Mouse (Mus musculus) layer of hippocampus, postnatal 25 days (tissue): ENCODE measurements around the gene Celf1. TPM values are rescaled to one million over a fixed set of nuclear protein-coding genes. Genes with fewer than 3 reads are reported as not detected.

Source experiments
- DNase-seq, 2 experiments: peaks; one replicate each; pipeline ENCODE4 v3.0.0; 2022; ENCODE audit warnings: mixed read lengths in 2 of 2, low spot score in 1 of 2; ENCODE audit errors: extremely low spot score in 1 of 2
- total RNA-seq, 2 experiments: library from RNA; stranded (reverse); gene quantifications; 2 replicates each; pipeline ENCODE4 v1.2.3; 2021

Gene Celf1
- total RNA-seq, 2 experiments from 2014 or later = 138 to 153 TPM

- DNase-seq = no peak
These were observed 118.3 kb downstream of the Celf1 start for GRCm38 (mm10) chr2:91058435-91058834.

GRCm38 (mm10) chr2:91059376-91059775 is 119.2 kb downstream of the Celf1 start:
- DNase-seq = no peak

GRCm38 (mm10) chr2:91060544-91061355 is 120.6 kb downstream of the Celf1 start:
- DNase-seq = peak; percentile 63 to 81

- no peak for DNase-seq
These were observed 121.8 kb downstream of the Celf1 start for GRCm38 (mm10) chr2:91061849-91062481.

- DNase-seq = no peak
These were observed 122.8 kb downstream of the Celf1 start for GRCm38 (mm10) chr2:91062779-91063606.

- no peak for DNase-seq
These were observed 124.0 kb downstream of the Celf1 start for GRCm38 (mm10) chr2:91064211-91064610.

- peak in 1 of 2 experiments; percentile 45 for DNase-seq
These were observed 125.4 kb downstream of the Celf1 start for GRCm38 (mm10) chr2:91065544-91065943.

- DNase-seq = no peak
These were observed 126.3 kb downstream of the Celf1 start for GRCm38 (mm10) chr2:91066455-91066854.

- DNase-seq = no peak
These were observed 128.1 kb downstream of the Celf1 start for GRCm38 (mm10) chr2:91068162-91068871.

- no peak for DNase-seq
These were observed 128.6 kb downstream of the Celf1 start for GRCm38 (mm10) chr2:91068872-91069165.

Other genes starting within 250 kb of the Celf1 start
- gene Fnbp4, start 195.0 kb upstream of the Celf1 start, total RNA-seq = 10 to 100 TPM; 41.2 to 69.1 TPM
- gene Agbl2, start 157.7 kb upstream of the Celf1 start, total RNA-seq = under 1 TPM; 0.52 to 0.92 TPM
- gene Mtch2, start 93.2 kb upstream of the Celf1 start, total RNA-seq = 100 to 1,000 TPM; 116 to 124 TPM
- gene C1qtnf4, start 54.5 kb upstream of the Celf1 start, total RNA-seq = 100 to 1,000 TPM; 209 to 222 TPM
- 10 to 100 TPM; 32.5 to 43.0 TPM for gene Kbtbd4, start 35.6 kb upstream of the Celf1 start, total RNA-seq
- gene Ndufs3, start 35.6 kb upstream of the Celf1 start, total RNA-seq = 100 to 1,000 TPM; 219 to 254 TPM
- under 1 TPM in 1 of 2 experiments, not detected in 1; 0.59 TPM for gene Rapsn, start 95.2 kb downstream of the Celf1 start, total RNA-seq
- 100 to 1,000 TPM; 232 to 234 TPM for gene Psmc3, start 113.6 kb downstream of the Celf1 start, total RNA-seq
- 10 to 100 TPM; 23.3 to 31.2 TPM for gene Slc39a13, start 130.0 kb downstream of the Celf1 start, total RNA-seq
- gene Spi1, start 142.0 kb downstream of the Celf1 start, total RNA-seq = 1 to 10 TPM; 3.6 to 3.8 TPM
- under 1 TPM; 0.20 to 0.23 TPM for gene Mybpc3, start 177.8 kb downstream of the Celf1 start, total RNA-seq
- 100 to 1,000 TPM; 203 to 235 TPM for gene Madd, start 243.5 kb downstream of the Celf1 start, total RNA-seq